Mouse (Mus musculus) CH12.LX (cell line): ENCODE results near the gene Apopt1.

Experiments
- CTCF ChIP-seq, 2 experiments: IDR thresholded peaks in 1 of 2; conservative IDR thresholded peaks in 1 of 2; 2 replicates each; pipeline ENCODE4 v1.5.1; 2011 to 2012; ENCODE audit warnings: low read depth in 2 of 2, low read length in 2 of 2, improper control_type of control experiment in 1 of 2, inconsistent platforms in 1 of 2, mild to moderate bottlenecking in 1 of 2, moderate library complexity in 1 of 2
- TBP ChIP-seq: conservative IDR thresholded peaks from 2 replicates; pipeline ENCODE4 v1.6.1; 2011; ENCODE audit warnings: low read depth, low read length, improper control_type of control experiment

- no peak for TF ChIP-seq CTCF (conservative IDR thresholded peaks at IDR 0.05 in 1 of 2, IDR thresholded peaks at IDR 0.05 in 1 of 2; ENCODE audit: low read depth in 2 of 2, low read length in 2 of 2)
- TF ChIP-seq TBP, result no peak
Measured at GRCm38 (mm10) chr12:111682003-111682402, 31.1 kb upstream of the Apopt1 start.
